Mouse (Mus musculus) left cerebral cortex, adult 9 months (tissue): ENCODE measurements at regions not wholly inside any gene's neighbourhood (a gene's known extent, or its start where the extent isn't known, plus 50 kb on each side); places are given as distances from the start of the nearest gene placed in this dataset.

Experiments
- DNase-seq, 2 experiments: peaks; one replicate each; pipeline ENCODE4 v3.0.0; 2022; ENCODE audit warnings: low spot score in 2 of 2

GRCm38 (mm10) chr2:167783374-167783773, 93.8 kb upstream of the Tmem189 start:
- DNase-seq: no peak

- DNase-seq: peak; percentile 72 to 90
These were observed 92.8 kb upstream of the Tmem189 start for GRCm38 (mm10) chr2:167782231-167782999.

- DNase-seq: no peak
These were observed 91.9 kb upstream of the Tmem189 start for GRCm38 (mm10) chr2:167781496-167781895.

- DNase-seq: no peak
These were observed 89.1 kb upstream of the Tmem189 start for GRCm38 (mm10) chr2:167778691-167779090.

GRCm38 (mm10) chr2:167778271-167778670, 88.6 kb upstream of the Tmem189 start:
- no peak for DNase-seq

GRCm38 (mm10) chr2:167777331-167778085, 87.9 kb upstream of the Tmem189 start:
- DNase-seq: no peak

- DNase-seq: no peak
These were observed 86.9 kb upstream of the Tmem189 start for GRCm38 (mm10) chr2:167776251-167777168.

- peak in 1 of 2 experiments; percentile 35 for DNase-seq
These were observed 85.7 kb upstream of the Tmem189 start for GRCm38 (mm10) chr2:167775218-167775915.

GRCm38 (mm10) chr2:167774806-167775179, 85.2 kb upstream of the Tmem189 start:
- no peak for DNase-seq

GRCm38 (mm10) chr2:167774166-167774805, 84.7 kb upstream of the Tmem189 start:
- DNase-seq: no peak

- DNase-seq: no peak
These were observed 83.2 kb upstream of the Tmem189 start for GRCm38 (mm10) chr2:167772834-167773233.

GRCm38 (mm10) chr2:167767962-167768361, 78.3 kb upstream of the Tmem189 start:
- no peak for DNase-seq

- no peak for DNase-seq
These were observed 77.7 kb upstream of the Tmem189 start for GRCm38 (mm10) chr2:167767371-167767770.

- no peak for DNase-seq
These were observed 76.2 kb upstream of the Tmem189 start for GRCm38 (mm10) chr2:167765811-167766210.

GRCm38 (mm10) chr2:167765072-167765800, 75.6 kb upstream of the Tmem189 start:
- peak; percentile 55 to 81 for DNase-seq

GRCm38 (mm10) chr2:167763891-167764410, 74.3 kb upstream of the Tmem189 start:
- no peak for DNase-seq

GRCm38 (mm10) chr2:167761404-167761936, 71.8 kb upstream of the Tmem189 start:
- DNase-seq: no peak

- DNase-seq: no peak
These were observed 71.2 kb upstream of the Tmem189 start for GRCm38 (mm10) chr2:167760681-167761403.
